Mouse (Mus musculus) ovary, adult 2 months (tissue): ENCODE measurements around the gene Sval3. TPM values are rescaled to one million over a fixed set of nuclear protein-coding genes. Genes with fewer than 3 reads are reported as not detected.

ENCODE experiments used
- polyA plus RNA-seq: library from polyadenylated mRNA; depleted of rRNA; stranded (reverse); fragments of >200 nt; gene quantifications from 2 replicates; pipeline ENCODE4 v1.2.3, GENCODE M21; 2012; rRNA removed

Sval3 gene
- not detected in 2 replicates for polyA plus RNA-seq

GRCm38 (mm10) chr6:41967840-41968239 lies at the start of gene Sval3:
Gene Sval3, plus strand, starts transcription at chr6:41968140.

DNA sequence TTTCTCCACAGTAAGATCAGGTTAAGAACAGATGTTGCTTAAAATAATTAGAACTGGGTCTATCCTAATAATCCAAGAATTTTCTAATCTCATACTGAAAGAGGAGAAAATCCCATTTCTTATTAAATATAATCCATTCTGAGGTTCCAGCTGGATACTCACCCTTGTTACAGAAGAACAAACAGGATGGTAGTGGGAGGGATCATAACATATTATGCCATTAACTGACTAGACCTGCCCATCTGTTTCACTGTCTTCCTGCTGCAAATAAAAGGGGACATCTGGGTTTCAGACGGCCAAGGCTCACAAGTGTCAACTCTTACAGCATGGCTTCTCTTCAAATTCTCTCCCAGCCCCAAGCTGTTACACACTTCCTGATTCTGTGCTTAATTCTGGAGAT lies 16.6 kb upstream of the Sval3 start, which contains the start of gene Sval1:
Gene Sval1, plus strand, starts transcription at position 301 of the 400 bp plus-strand sequence.

Other genes starting within 250 kb of the Sval3 start
- gene Olfr459, start 193.0 kb upstream of the Sval3 start, polyA plus RNA-seq: not detected in 2 replicates
- not detected in 2 replicates for gene Pip, start 120.6 kb upstream of the Sval3 start, polyA plus RNA-seq
- not detected in 2 replicates for gene Sval2, start 115.2 kb upstream of the Sval3 start, polyA plus RNA-seq
- not detected in 2 replicates for gene Sval1, start 16.5 kb upstream of the Sval3 start, polyA plus RNA-seq
- gene Sva, start 70.3 kb downstream of the Sval3 start, polyA plus RNA-seq: not detected in 2 replicates
- gene Tas2r139, start 172.8 kb downstream of the Sval3 start, polyA plus RNA-seq: not detected in 2 replicates
- gene Tas2r144, start 247.2 kb downstream of the Sval3 start, polyA plus RNA-seq: not detected in 2 replicates